Mouse (Mus musculus) E14TG2a.4 (cell line): Measurements from ENCODE around the gene Srgap1.

Experiments
- H3K27me3 ChIP-seq: 2 replicates; pipeline ENCODE4 v1.6.1; 2014; ENCODE audit warnings: low read length, control low read depth; ENCODE audit not compliant: insufficient read depth
- H3K36me3 ChIP-seq: 2 replicates; pipeline ENCODE4 v1.6.1; 2014; ENCODE audit warnings: low read length, control low read depth; ENCODE audit not compliant: insufficient read depth
- H3K4me1 ChIP-seq: replicated peaks from 2 replicates; pipeline ENCODE4 v1.6.1; 2014; ENCODE audit warnings: low read depth, low read length, control low read depth
- H3K4me3 ChIP-seq: replicated peaks from 2 replicates; pipeline ENCODE4 v1.5.1; 2014; ENCODE audit warnings: mild to moderate bottlenecking, low read length
- H3K9me3 ChIP-seq: 2 replicates; pipeline ENCODE4 v1.6.1; 2014; ENCODE audit warnings: low read length, control low read depth
- CTCF ChIP-seq: conservative IDR thresholded peaks from 2 replicates; pipeline ENCODE4 v1.5.1; 2014; ENCODE audit warnings: low read length
- NANOG ChIP-seq: IDR thresholded peaks from 2 replicates; pipeline ENCODE4 v1.6.1; 2014; ENCODE audit warnings: borderline replicate concordance, low read length, mixed read lengths
- POU5F1 ChIP-seq: IDR thresholded peaks from 2 replicates; pipeline ENCODE4 v1.6.1; 2014; ENCODE audit warnings: low read length, borderline replicate concordance

Gene Srgap1

GRCm38 (mm10) chr10:122046904-122047726, at the start of gene Srgap1:
Srgap1 (minus strand) TSS chr10:122047315.
- peaks cover 13% of the 10 kb centered on the region for H3K27me3 ChIP-seq
- 0 out of 2 replicates have a peak, but pooled peaks cover 8% of the 10 kb centered on the region for H3K9me3 ChIP-seq
- TF ChIP-seq POU5F1 = no peak
- TF ChIP-seq CTCF = no peak
- H3K36me3 ChIP-seq = no peaks in the 10 kb centered on the region
- H3K4me1 ChIP-seq = peaks cover 21% of the 10 kb centered on the region
- H3K4me3 ChIP-seq = peak within 1 kb of the TSS; percentile 88

- Histone ChIP-seq H3K9me3 (no peaks in the 10 kb centered on the region), H3K4me3 (peak overlapping the region; percentile 91), H3K36me3 (peaks cover 33% of the 10 kb centered on the region), H3K4me1 (peaks cover 19% of the 10 kb centered on the region), H3K27me3 (no peaks in the 10 kb centered on the region)
- no peak for TF ChIP-seq NANOG
- no peak for TF ChIP-seq CTCF
- TF ChIP-seq POU5F1 = no peak
Observed at GRCm38 (mm10) chr10:122096462-122096979, 49.4 kb upstream of the Srgap1 start.

- H3K27me3 ChIP-seq = no peaks in the 10 kb centered on the region
- H3K9me3 ChIP-seq = peaks cover 30% of the 10 kb centered on the region
- TF ChIP-seq CTCF (no peak), POU5F1 (no peak), NANOG (no peak)
- H3K36me3 ChIP-seq = peaks cover 68% of the 10 kb centered on the region
- H3K4me1 ChIP-seq = peaks cover 2% of the 10 kb centered on the region
- no peak overlapping the region for H3K4me3 ChIP-seq
Observed at GRCm38 (mm10) chr10:122090472-122090871, 43.4 kb upstream of the Srgap1 start.

- H3K4me1 ChIP-seq = no peaks in the 10 kb centered on the region
- H3K9me3 ChIP-seq = peaks cover 13% of the 10 kb centered on the region
- no peak overlapping the region for H3K4me3 ChIP-seq
- TF ChIP-seq NANOG (no peak), CTCF (no peak), POU5F1 (no peak)
- H3K27me3 ChIP-seq = no peaks in the 10 kb centered on the region
- no peaks in the 10 kb centered on the region; the same call in 1 of the 2 replicates for H3K36me3 ChIP-seq
Observed at GRCm38 (mm10) chr10:122081352-122081751, 34.2 kb upstream of the Srgap1 start.

GRCm38 (mm10) chr10:122069153-122069552, 22.0 kb upstream of the Srgap1 start:
- TF ChIP-seq NANOG (no peak), POU5F1 (no peak), CTCF (no peak)
- Histone ChIP-seq H3K9me3 (peaks cover 9% of the 10 kb centered on the region), H3K27me3 (no peaks in the 10 kb centered on the region), H3K36me3 (no peaks in the 10 kb centered on the region), H3K4me3 (no peak overlapping the region), H3K4me1 (no peaks in the 10 kb centered on the region)

- TF ChIP-seq CTCF = no peak
- no peak for TF ChIP-seq POU5F1
- no peak for TF ChIP-seq NANOG
- Histone ChIP-seq H3K9me3 (no peaks in the 10 kb centered on the region), H3K36me3 (no peaks in the 10 kb centered on the region), H3K4me3 (no peak overlapping the region), H3K27me3 (no peaks in the 10 kb centered on the region), H3K4me1 (0 out of 2 replicates have a peak, but pooled peaks cover 3% of the 10 kb centered on the region)
Observed at GRCm38 (mm10) chr10:122055826-122056225, 8.7 kb upstream of the Srgap1 start.

- Histone ChIP-seq H3K36me3 (no peaks in the 10 kb centered on the region), H3K9me3 (no peaks in the 10 kb centered on the region), H3K4me3 (no peak overlapping the region), H3K4me1 (peaks cover 7% of the 10 kb centered on the region; the same call in 1 of the 2 replicates), H3K27me3 (no peaks in the 10 kb centered on the region)
- TF ChIP-seq CTCF = peak; percentile 66
- no peak for TF ChIP-seq NANOG
Observed at GRCm38 (mm10) chr10:122054535-122054934, 7.4 kb upstream of the Srgap1 start.

GRCm38 (mm10) chr10:122051831-122052230, 4.7 kb upstream of the Srgap1 start:
- Histone ChIP-seq H3K4me1 (peaks cover 13% of the 10 kb centered on the region), H3K9me3 (no peaks in the 10 kb centered on the region), H3K4me3 (no peak overlapping the region), H3K27me3 (peaks cover 8% of the 10 kb centered on the region), H3K36me3 (no peaks in the 10 kb centered on the region)
- TF ChIP-seq NANOG (no peak), POU5F1 (no peak), CTCF (peak; percentile 92)
